Mouse (Mus musculus) cerebellum, adult 11-12 months (tissue): ENCODE measurements at regions not wholly inside any gene's neighbourhood (a gene's known extent, or its start where the extent isn't known, plus 50 kb on each side); places are given as distances from the start of the nearest gene placed in this dataset.
"Not testable (repeated sequence)": the region's sequence is repeated elsewhere in the genome, so short reads cannot be mapped to it uniquely, and the experiment has no call there.

ENCODE experiments used
- DNase-seq: peaks from one replicate; pipeline ENCODE4 v3.0.0; 2022

- DNase-seq, result peak; percentile 8
Observed at GRCm38 (mm10) chr8:98955803-98956202, 460.5 kb downstream of the Cdh8 start.

- no peak for DNase-seq
Observed at GRCm38 (mm10) chr8:98913159-98913777, 503.0 kb downstream of the Cdh8 start.

GRCm38 (mm10) chr8:98893331-98893730 is 522.9 kb downstream of the Cdh8 start:
- DNase-seq, result peak; percentile 2

- DNase-seq, result peak; percentile 85
Observed at GRCm38 (mm10) chr8:98861664-98862306, 554.5 kb downstream of the Cdh8 start.

- DNase-seq, result peak; percentile 81
Observed at GRCm38 (mm10) chr8:98861175-98861574, 555.1 kb downstream of the Cdh8 start.

GRCm38 (mm10) chr8:98860416-98860815 is 555.9 kb downstream of the Cdh8 start:
- peak; percentile 15 for DNase-seq

- DNase-seq, result no peak
Observed at GRCm38 (mm10) chr8:98829515-98829914, 586.8 kb downstream of the Cdh8 start.

GRCm38 (mm10) chr8:98829006-98829405 is 587.3 kb downstream of the Cdh8 start:
- peak; percentile 40 for DNase-seq

- DNase-seq, result peak; percentile 77
Observed at GRCm38 (mm10) chr8:98811922-98812321, 604.3 kb downstream of the Cdh8 start.

GRCm38 (mm10) chr8:98797445-98797844 is 618.8 kb downstream of the Cdh8 start:
- peak; percentile 85 for DNase-seq

- no peak for DNase-seq
Observed at GRCm38 (mm10) chr8:98767036-98767435, 649.2 kb downstream of the Cdh8 start.

GRCm38 (mm10) chr8:98756596-98756995 is 659.7 kb downstream of the Cdh8 start:
- DNase-seq, result no peak

- DNase-seq, result no peak
Observed at GRCm38 (mm10) chr8:98755795-98756194, 660.5 kb downstream of the Cdh8 start.

- DNase-seq, result peak; percentile 10
Observed at GRCm38 (mm10) chr8:98752367-98752766, 663.9 kb downstream of the Cdh8 start.

- DNase-seq, result no peak
Observed at GRCm38 (mm10) chr8:98707753-98708152, 708.5 kb downstream of the Cdh8 start.

GRCm38 (mm10) chr8:98706122-98706521 is 710.1 kb downstream of the Cdh8 start:
- no peak for DNase-seq

GRCm38 (mm10) chr8:98685195-98685594 is 731.1 kb downstream of the Cdh8 start:
- peak; percentile 83 for DNase-seq

GRCm38 (mm10) chr8:98684531-98684930 is 731.7 kb downstream of the Cdh8 start:
- no peak for DNase-seq

GRCm38 (mm10) chr8:98680065-98680464 is 736.2 kb downstream of the Cdh8 start:
- DNase-seq, result no peak

- DNase-seq, result no peak
Observed at GRCm38 (mm10) chr8:98659287-98659686, 757.0 kb downstream of the Cdh8 start.

- not testable (repeated sequence) for DNase-seq
Observed at GRCm38 (mm10) chr8:98652316-98652715, 764.0 kb downstream of the Cdh8 start.

GRCm38 (mm10) chr8:98651010-98651409 is 765.3 kb downstream of the Cdh8 start:
- DNase-seq, result peak; percentile 18

GRCm38 (mm10) chr8:98628151-98628550 is 788.1 kb downstream of the Cdh8 start:
- DNase-seq, result no peak

- peak; percentile 83 for DNase-seq
Observed at GRCm38 (mm10) chr8:98613834-98614428, 802.3 kb downstream of the Cdh8 start.
